Mouse (Mus musculus) thymus, adult 2 months (tissue): ENCODE data around the gene Bckdhb.

ENCODE experiments used
- CTCF ChIP-seq: fragments of 200-500 bp; IDR thresholded peaks from 2 replicates; pipeline ENCODE4 v1.5.1; 2012; ENCODE audit warnings: mild to moderate bottlenecking, control low read depth, low read length, moderate library complexity, borderline replicate concordance; ENCODE audit not compliant: control insufficient read depth, poor library complexity, insufficient read depth; ENCODE audit errors: extremely low read depth
- POLR2A ChIP-seq: fragments of 200-500 bp; IDR thresholded peaks from 2 replicates; pipeline ENCODE4 v1.6.1; 2012; ENCODE audit warnings: mild to moderate bottlenecking, low read length, control low read depth, moderate library complexity; ENCODE audit not compliant: control insufficient read depth, poor library complexity, insufficient read depth; ENCODE audit errors: extremely low read depth

GRCm38 (mm10) chr9:84103344-84103743, 178.4 kb downstream of the Bckdhb start:
- no peak for TF ChIP-seq POLR2A
- TF ChIP-seq CTCF = no peak
